In the genomic region with DNA sequence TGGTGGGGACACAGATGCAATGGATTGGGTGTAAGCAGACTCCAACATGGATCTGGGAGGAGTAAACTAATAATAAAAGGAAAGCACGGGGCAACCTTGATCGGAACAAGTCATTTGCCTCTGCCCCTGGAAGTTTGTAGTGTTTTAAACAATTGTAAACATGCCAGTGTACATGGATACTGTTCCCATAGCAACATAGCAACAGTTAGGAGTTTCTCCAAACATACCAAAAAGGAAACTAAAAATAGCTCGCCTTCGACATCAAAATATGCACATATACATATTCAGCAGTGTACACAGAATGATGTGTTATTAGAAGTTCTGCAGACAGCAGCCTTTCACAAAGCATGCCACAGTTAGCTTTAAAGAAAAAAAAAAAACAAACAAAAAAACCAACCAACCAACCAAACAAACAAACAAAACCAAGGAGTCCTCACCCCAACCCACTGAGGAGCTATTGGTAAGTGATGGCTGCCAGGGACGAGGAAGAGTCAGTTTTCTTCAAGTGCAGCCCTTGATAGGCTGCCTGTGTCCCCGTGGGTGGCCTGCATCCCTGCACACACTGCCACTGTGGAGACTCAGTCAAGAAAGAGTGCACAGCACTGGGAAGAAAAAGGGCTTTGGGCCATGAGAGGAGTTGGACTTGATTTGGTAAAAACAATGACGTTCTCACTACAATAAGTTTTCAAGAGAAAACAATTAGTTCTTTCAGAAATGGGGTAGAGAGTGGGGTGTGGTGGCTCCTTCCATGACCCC, we compare ENCODE assay signal across 10 mouse cellular contexts. TPM values are rescaled to one million over a fixed set of nuclear protein-coding genes. Genes with fewer than 3 reads are reported as not detected.
A peak's percentile ranks its signal among the peaks of the same experiment; 100 is the strongest.
DNase-seq lines count a peak whose midpoint lies in the region; ATAC-seq and TF ChIP-seq lines count a peak whose summit lies in the region.
"Had no signal": no experiment of that assay in that cellular context is flagged by ENCODE, and none has a peak within 500 bp of the region (broad histone marks: within the 10 kb centered on the region; RNA-seq: fewer than 3 reads in every experiment).

No protein-coding gene starts in this region.

- no peak overlapping the region for H3K9ac ChIP-seq in midbrain, embryonic 15.5 days
- no peak overlapping the region for H3K9ac ChIP-seq in midbrain, embryonic 13.5 days (replicated peaks)
- H3K9ac ChIP-seq in heart, postnatal 0 days (replicated peaks; ENCODE audit: low read depth, low read length): no peak overlapping the region
- H3K9ac ChIP-seq: limb, embryonic 13.5 days had no signal

- ATAC-seq in midbrain, embryonic 15.5 days (replicated peaks): peak; percentile 50; the same call in 1 of the 2 replicates
- ATAC-seq in midbrain, embryonic 13.5 days: no peak
- ATAC-seq in heart, postnatal 0 days (ENCODE audit: insufficient read depth, low read depth): no peak; the same call in 1 of the 2 replicates

- intact Hi-C loops in heart, postnatal 25 days (cut with DNase I): no loop called here

- H3K4me1 ChIP-seq in midbrain, embryonic 15.5 days: no peaks in the 10 kb centered on the region
- peaks cover 8% of the 10 kb centered on the region; the same call in 1 of the 2 replicates for H3K4me1 ChIP-seq in midbrain, embryonic 13.5 days (replicated peaks)
- H3K4me1 ChIP-seq in heart, postnatal 0 days (ENCODE audit: control insufficient read depth, insufficient read depth): peaks cover 18% of the 10 kb centered on the region
- H3K4me1 ChIP-seq in olfactory bulb, adult 2 months (ENCODE audit: control insufficient read depth, insufficient read depth, low read length): peaks cover 11% of the 10 kb centered on the region

- no peak for TF ChIP-seq EP300 in heart, postnatal 0 days (IDR thresholded peaks at IDR 0.05; ENCODE audit: low read depth)

- no peaks in the 10 kb centered on the region for H3K27me3 ChIP-seq in midbrain, embryonic 15.5 days (replicated peaks)
- no peaks in the 10 kb centered on the region; the same call in 1 of the 2 replicates for H3K27me3 ChIP-seq in midbrain, embryonic 13.5 days
- no peaks in the 10 kb centered on the region for H3K27me3 ChIP-seq in heart, postnatal 0 days (ENCODE audit: control insufficient read depth, insufficient read depth, low read length)
- H3K27me3 ChIP-seq: limb, embryonic 13.5 days had no signal

- H3K36me3 ChIP-seq in midbrain, embryonic 15.5 days (replicated peaks): no peaks in the 10 kb centered on the region
- no peaks in the 10 kb centered on the region for H3K36me3 ChIP-seq in midbrain, embryonic 13.5 days
- H3K36me3 ChIP-seq in heart, postnatal 0 days (replicated peaks; ENCODE audit: control insufficient read depth, insufficient read depth, low read length): no peaks in the 10 kb centered on the region
- H3K36me3 ChIP-seq: limb, embryonic 13.5 days had no signal

- H3K4me2 ChIP-seq in midbrain, embryonic 15.5 days: no peak overlapping the region
- no peak overlapping the region for H3K4me2 ChIP-seq in midbrain, embryonic 13.5 days (replicated peaks)
- peak overlapping the region; percentile 15; the same call in 1 of the 2 replicates for H3K4me2 ChIP-seq in heart, postnatal 0 days (ENCODE audit: low read depth, low read length)
- H3K4me2 ChIP-seq: limb, embryonic 13.5 days had no signal

- peak; percentile 35 to 37 for DNase-seq in heart, adult 18-20 months
- no peak for DNase-seq in heart, postnatal 25 days (ENCODE audit: low spot score)
- peak; percentile 75 for DNase-seq in heart, postnatal 0 days (ENCODE audit: low spot score)
- DNase-seq in c-Kit-positive CD71-positive TER-119-positive erythroid progenitor cells, embryonic 14.5 days (ENCODE audit: low spot score): no peak
- DNase-seq in right cerebral cortex, postnatal 10 days (ENCODE audit: low spot score in 2 of 2): no peak
- DNase-seq: cerebellum, adult 11-12 months had no signal

- no peak overlapping the region for H3K4me3 ChIP-seq in midbrain, embryonic 15.5 days
- H3K4me3 ChIP-seq in midbrain, embryonic 13.5 days (replicated peaks): no peak overlapping the region
- H3K4me3 ChIP-seq in heart, postnatal 0 days (ENCODE audit: low read depth, low read length): no peak overlapping the region
- H3K4me3 ChIP-seq in olfactory bulb, adult 2 months (ENCODE audit: insufficient read depth, low read depth, low read length): no peak overlapping the region
- H3K4me3 ChIP-seq: limb, embryonic 13.5 days had no signal

- no peak for TF ChIP-seq POLR2A in olfactory bulb, adult 2 months (IDR thresholded peaks at IDR 0.05; ENCODE audit: insufficient read depth, low read depth, low read length)

- H3K9me3 ChIP-seq in midbrain, embryonic 15.5 days: no peaks in the 10 kb centered on the region
- no peaks in the 10 kb centered on the region for H3K9me3 ChIP-seq in midbrain, embryonic 13.5 days
- no peaks in the 10 kb centered on the region for H3K9me3 ChIP-seq in heart, postnatal 0 days (replicated peaks; ENCODE audit: control insufficient read depth, low read length)
- H3K9me3 ChIP-seq: limb, embryonic 13.5 days had no signal

- TF ChIP-seq CTCF in heart, postnatal 0 days (IDR thresholded peaks at IDR 0.05; ENCODE audit: low read depth): no peak
- TF ChIP-seq CTCF in olfactory bulb, adult 2 months (IDR thresholded peaks at IDR 0.05; ENCODE audit: insufficient read depth, low read depth, low read length): no peak

- WGBS in midbrain, embryonic 15.5 days: 42% methylated on average over 7 of the region's 7 CpGs
- WGBS in midbrain, embryonic 13.5 days: 52% methylated on average over 7 of the region's 7 CpGs
- WGBS in heart, postnatal 0 days: 27% methylated on average over 7 of the region's 7 CpGs
- 20% methylated on average over 7 of the region's 7 CpGs for WGBS in olfactory bulb, adult 2 months

- no peak overlapping the region for H3K27ac ChIP-seq in midbrain, embryonic 15.5 days
- H3K27ac ChIP-seq in midbrain, embryonic 13.5 days: no peak overlapping the region
- peak overlapping the region; percentile 26; the same call in 1 of the 2 replicates for H3K27ac ChIP-seq in heart, postnatal 0 days (ENCODE audit: low read depth)
- peak overlapping the region; percentile 73; the same call in 1 of the 2 replicates for H3K27ac ChIP-seq in olfactory bulb, adult 2 months (ENCODE audit: insufficient read depth, low read depth, low read length)
- H3K27ac ChIP-seq: limb, embryonic 13.5 days had no signal

RNA-seq across cellular contexts. Expression of gene Peli1, which starts 54.8 kb away (rescaled TPM):
- total RNA-seq in heart, adult 18-20 months (2021): 10 to 100 TPM; 12.7 to 17.6 TPM
- 10 to 100 TPM; 12.4 to 16.0 TPM for total RNA-seq in heart, postnatal 25 days (2021)
- polyA plus RNA-seq in midbrain, embryonic 15.5 days (2015; fragmentation: Nextera tagmentation; extraction: Ambion mirVana): 70.9 and 72.3 TPM in 2 replicates
- 92.6 and 102 TPM in 2 replicates for polyA plus RNA-seq in midbrain, embryonic 13.5 days (2015; fragmentation: Nextera tagmentation; extraction: Ambion mirVana)
- total RNA-seq in heart, postnatal 0 days (2014; rRNA removed; ENCODE audit: low replicate concordance): 12.9 and 19.6 TPM in 2 replicates
- 14.7 and 16.3 TPM in 2 replicates for polyA plus RNA-seq in heart, postnatal 0 days (2015; fragmentation: Nextera tagmentation; extraction: Ambion mirVana)
- not detected in 2 replicates for polyA plus RNA-seq in olfactory bulb, adult 2 months (2012; ENCODE audit: insufficient read depth, insufficient read length, low replicate concordance, missing spikeins)

Comparison
In these comparisons a context has a peak if more than half of its experiments do, and no peak if none do; other contexts are left out.
1. DNase-seq: peak in heart, adult 18-20 months (2 of 2) and heart, postnatal 0 days (single experiment); none in heart, postnatal 25 days (single experiment), c-Kit-positive CD71-positive TER-119-positive erythroid progenitor cells, embryonic 14.5 days (single experiment) and right cerebral cortex, postnatal 10 days (0 of 2).
2. H3K27ac ChIP-seq: peak in heart, postnatal 0 days (single experiment) and olfactory bulb, adult 2 months (single experiment); none in midbrain, embryonic 15.5 days (single experiment) and midbrain, embryonic 13.5 days (single experiment).